Mouse (Mus musculus): ENCODE measurements around the gene Loxl4. TPM values are rescaled to one million over a fixed set of nuclear protein-coding genes. Genes with fewer than 3 reads are reported as not detected.
A peak's percentile ranks its signal among the peaks of the same experiment; 100 is the strongest.

The Loxl4 gene
- total and polyA plus RNA-seq, 2 experiments from 2014 or later, result 0.10 to 0.27 TPM

GRCm38 (mm10) chr19:42657769-42658168, 45.2 kb upstream of the Loxl4 start:
- 50% methylated on average over 4 of the region's 4 CpGs for WGBS

GRCm38 (mm10) chr19:42657306-42657705, 44.7 kb upstream of the Loxl4 start:
- no peak for DNase-seq (ENCODE audit: low spot score)
- Histone ChIP-seq H3K9me3 (ENCODE audit: low read length) (no peaks in the 10 kb centered on the region), H3K36me3 (ENCODE audit: insufficient read depth, low read length) (no peaks in the 10 kb centered on the region), H3K4me1 (ENCODE audit: insufficient read depth, low read length) (0 out of 2 replicates have a peak, but pooled peaks cover 5% of the 10 kb centered on the region), H3K9ac (replicated peaks; ENCODE audit: low read length, poor library complexity, severe bottlenecking) (no peak overlapping the region), H3K27me3 (ENCODE audit: insufficient read depth, low read length) (peaks cover 7% of the 10 kb centered on the region; the same call in 1 of the 2 replicates), H3K27ac (ENCODE audit: low read depth, low read length) (no peak overlapping the region), H3K4me3 (ENCODE audit: low read depth, low read length) (no peak overlapping the region), H3K4me2 (ENCODE audit: low read depth, low read length, poor library complexity, severe bottlenecking) (no peak overlapping the region)
- no peak for TF ChIP-seq CTCF (IDR thresholded peaks at IDR 0.05)
- ATAC-seq (ENCODE audit: low FRiP score), result no peak
- 93% methylated on average over 2 of the region's 2 CpGs for WGBS

More at GRCm38 (mm10) chr19:42657769-42658168, 45.2 kb upstream of the Loxl4 start:
- no peaks in the 10 kb centered on the region for H3K9me3 ChIP-seq (ENCODE audit: low read length)
- TF ChIP-seq CTCF (IDR thresholded peaks at IDR 0.05), result no peak
- H3K4me3 ChIP-seq (ENCODE audit: low read depth, low read length), result no peak overlapping the region
- H3K9ac ChIP-seq (replicated peaks; ENCODE audit: low read length, poor library complexity, severe bottlenecking), result no peak overlapping the region
- no peak overlapping the region for H3K4me2 ChIP-seq (ENCODE audit: low read depth, low read length, poor library complexity, severe bottlenecking)
- H3K36me3 ChIP-seq (ENCODE audit: insufficient read depth, low read length), result no peaks in the 10 kb centered on the region
- DNase-seq (ENCODE audit: low spot score) (peak; percentile 61), ATAC-seq (ENCODE audit: low FRiP score) (no peak)
- H3K27ac ChIP-seq (ENCODE audit: low read depth, low read length), result no peak overlapping the region
- H3K27me3 ChIP-seq (ENCODE audit: insufficient read depth, low read length), result peaks cover 7% of the 10 kb centered on the region; the same call in 1 of the 2 replicates
- H3K4me1 ChIP-seq (ENCODE audit: insufficient read depth, low read length), result 0 out of 2 replicates have a peak, but pooled peaks cover 5% of the 10 kb centered on the region

- no peak overlapping the region for H3K9ac ChIP-seq (replicated peaks; ENCODE audit: low read length, poor library complexity, severe bottlenecking)
- no peak; the same call in 1 of the 2 replicates for ATAC-seq (ENCODE audit: low FRiP score)
- peaks cover 7% of the 10 kb centered on the region; the same call in 1 of the 2 replicates for H3K27me3 ChIP-seq (ENCODE audit: insufficient read depth, low read length)
- no peak overlapping the region for H3K4me3 ChIP-seq (ENCODE audit: low read depth, low read length)
- H3K4me1 ChIP-seq (ENCODE audit: insufficient read depth, low read length), result 0 out of 2 replicates have a peak, but pooled peaks cover 5% of the 10 kb centered on the region
- 45% methylated on average over 1 of the region's 1 CpGs for WGBS
- peak; percentile 88 for TF ChIP-seq CTCF (IDR thresholded peaks at IDR 0.05)
- no peaks in the 10 kb centered on the region for H3K36me3 ChIP-seq (ENCODE audit: insufficient read depth, low read length)
- DNase-seq (ENCODE audit: low spot score), result peak; percentile 79
- H3K9me3 ChIP-seq (ENCODE audit: low read length), result no peaks in the 10 kb centered on the region
- H3K4me2 ChIP-seq (ENCODE audit: low read depth, low read length, poor library complexity, severe bottlenecking), result no peak overlapping the region
- H3K27ac ChIP-seq (ENCODE audit: low read depth, low read length), result no peak overlapping the region
These were observed 42.4 kb upstream of the Loxl4 start for GRCm38 (mm10) chr19:42655006-42655405.

GRCm38 (mm10) chr19:42653091-42653490, 40.5 kb upstream of the Loxl4 start:
- Histone ChIP-seq H3K4me2 (ENCODE audit: low read depth, low read length, poor library complexity, severe bottlenecking) (no peak overlapping the region), H3K4me1 (ENCODE audit: insufficient read depth, low read length) (no peaks in the 10 kb centered on the region), H3K9me3 (ENCODE audit: low read length) (no peaks in the 10 kb centered on the region), H3K9ac (replicated peaks; ENCODE audit: low read length, poor library complexity, severe bottlenecking) (no peak overlapping the region), H3K36me3 (ENCODE audit: insufficient read depth, low read length) (no peaks in the 10 kb centered on the region), H3K27me3 (ENCODE audit: insufficient read depth, low read length) (peaks cover 4% of the 10 kb centered on the region; the same call in 1 of the 2 replicates), H3K27ac (ENCODE audit: low read depth, low read length) (no peak overlapping the region), H3K4me3 (ENCODE audit: low read depth, low read length) (no peak overlapping the region)
- peak; percentile 30 for TF ChIP-seq CTCF (IDR thresholded peaks at IDR 0.05)
- ATAC-seq (ENCODE audit: low FRiP score) (no peak), DNase-seq (ENCODE audit: low spot score) (no peak)
- 19% methylated on average over 6 of the region's 6 CpGs for WGBS

GRCm38 (mm10) chr19:42652425-42652824, 39.8 kb upstream of the Loxl4 start:
- WGBS, result 79% methylated on average over 7 of the region's 7 CpGs
- Histone ChIP-seq H3K27me3 (ENCODE audit: insufficient read depth, low read length) (peaks cover 4% of the 10 kb centered on the region; the same call in 1 of the 2 replicates), H3K4me3 (ENCODE audit: low read depth, low read length) (no peak overlapping the region), H3K9me3 (ENCODE audit: low read length) (no peaks in the 10 kb centered on the region), H3K4me2 (ENCODE audit: low read depth, low read length, poor library complexity, severe bottlenecking) (no peak overlapping the region), H3K4me1 (ENCODE audit: insufficient read depth, low read length) (no peaks in the 10 kb centered on the region), H3K9ac (replicated peaks; ENCODE audit: low read length, poor library complexity, severe bottlenecking) (no peak overlapping the region), H3K36me3 (ENCODE audit: insufficient read depth, low read length) (no peaks in the 10 kb centered on the region), H3K27ac (ENCODE audit: low read depth, low read length) (no peak overlapping the region)
- no peak for DNase-seq (ENCODE audit: low spot score)
- ATAC-seq (ENCODE audit: low FRiP score), result no peak
- TF ChIP-seq CTCF (IDR thresholded peaks at IDR 0.05), result no peak

- H3K9me3 ChIP-seq (ENCODE audit: low read length), result no peaks in the 10 kb centered on the region
- H3K36me3 ChIP-seq (ENCODE audit: insufficient read depth, low read length), result no peaks in the 10 kb centered on the region
- H3K9ac ChIP-seq (replicated peaks; ENCODE audit: low read length, poor library complexity, severe bottlenecking), result no peak overlapping the region
- ATAC-seq (ENCODE audit: low FRiP score), result no peak
- no peak overlapping the region for H3K27ac ChIP-seq (ENCODE audit: low read depth, low read length)
- no peak for DNase-seq (ENCODE audit: low spot score)
- no peaks in the 10 kb centered on the region for H3K27me3 ChIP-seq (ENCODE audit: insufficient read depth, low read length)
- no peaks in the 10 kb centered on the region for H3K4me1 ChIP-seq (ENCODE audit: insufficient read depth, low read length)
- no peak overlapping the region for H3K4me3 ChIP-seq (ENCODE audit: low read depth, low read length)
- WGBS, result 82% methylated on average over 9 of the region's 9 CpGs
- TF ChIP-seq CTCF (IDR thresholded peaks at IDR 0.05), result no peak
- H3K4me2 ChIP-seq (ENCODE audit: low read depth, low read length, poor library complexity, severe bottlenecking), result no peak overlapping the region
These were observed 27.6 kb upstream of the Loxl4 start for GRCm38 (mm10) chr19:42640211-42640610.
